Mouse (Mus musculus): ENCODE data around the gene Upp1. TPM values are rescaled to one million over a fixed set of nuclear protein-coding genes. Genes with fewer than 3 reads are reported as not detected.

Upp1 gene
- polyA plus RNA-seq, 2 experiments, result 1.1 to 1.8 TPM

DNA sequence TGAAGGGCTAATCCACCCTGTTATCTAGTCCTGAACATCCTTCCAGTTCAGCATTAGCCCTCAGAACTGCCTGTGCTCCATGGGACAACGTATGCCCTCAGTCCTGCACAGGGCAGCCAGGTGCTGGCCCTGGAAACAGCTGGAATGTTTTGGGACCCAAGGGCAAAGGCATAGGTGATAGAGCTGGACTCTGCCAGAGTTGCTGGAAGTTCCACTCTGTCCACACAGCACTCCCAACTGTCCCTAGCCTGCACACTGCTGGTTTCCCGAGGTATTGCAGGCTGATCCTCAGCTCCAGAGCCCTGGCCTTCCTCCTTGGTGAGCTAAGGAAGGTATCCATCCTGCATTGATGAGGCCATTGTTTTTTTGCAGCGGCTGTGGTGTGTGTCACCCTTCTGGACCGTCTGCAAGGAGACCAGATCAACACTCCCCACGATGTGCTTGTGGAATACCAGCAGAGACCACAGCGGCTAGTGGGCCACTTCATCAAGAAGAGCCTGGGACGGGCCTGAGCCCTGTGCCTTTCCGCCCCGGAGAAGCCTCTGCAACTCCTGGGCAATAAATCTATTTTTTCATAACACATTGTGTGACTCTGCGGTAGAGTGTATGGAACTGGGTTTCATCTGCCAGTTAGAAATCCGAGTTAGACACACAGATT, 17.8 kb downstream of the Upp1 start:
- no peak overlapping the region for H3K27ac ChIP-seq
- 55% methylated on average over 11 of the region's 11 CpGs for WGBS (ENCODE audit: insufficient replicate concordance)
- no peaks in the 10 kb centered on the region for H3K9me3 ChIP-seq (ENCODE audit: control insufficient read depth, low read length)
- peak; percentile 60 for TF ChIP-seq CTCF (IDR thresholded peaks at IDR 0.05; ENCODE audit: low read depth)
- TF ChIP-seq EP300 (IDR thresholded peaks at IDR 0.05; ENCODE audit: low read depth), result no peak
- H3K4me1 ChIP-seq (replicated peaks; ENCODE audit: control insufficient read depth in 2 of 2, insufficient read depth in 2 of 2, low read length in 1 of 2), result no peaks in the 10 kb centered on the region
- no peak overlapping the region for H3K4me2 ChIP-seq (ENCODE audit: low read depth)
- DNase-seq (ENCODE audit: low read depth in 3 of 3, low spot score in 3 of 3) (no peak), ATAC-seq (ENCODE audit: insufficient read depth) (no peak)
- H3K27me3 ChIP-seq (ENCODE audit: control insufficient read depth, insufficient read depth, low read length), result no peaks in the 10 kb centered on the region
- no peak overlapping the region for H3K9ac ChIP-seq (replicated peaks)
- no peaks in the 10 kb centered on the region for H3K36me3 ChIP-seq (replicated peaks; ENCODE audit: control insufficient read depth, insufficient read depth, low read depth)
- H3K4me3 ChIP-seq (ENCODE audit: insufficient read depth in 1 of 2, low read depth in 2 of 2, low read length in 2 of 2), result no peak overlapping the region

DNA sequence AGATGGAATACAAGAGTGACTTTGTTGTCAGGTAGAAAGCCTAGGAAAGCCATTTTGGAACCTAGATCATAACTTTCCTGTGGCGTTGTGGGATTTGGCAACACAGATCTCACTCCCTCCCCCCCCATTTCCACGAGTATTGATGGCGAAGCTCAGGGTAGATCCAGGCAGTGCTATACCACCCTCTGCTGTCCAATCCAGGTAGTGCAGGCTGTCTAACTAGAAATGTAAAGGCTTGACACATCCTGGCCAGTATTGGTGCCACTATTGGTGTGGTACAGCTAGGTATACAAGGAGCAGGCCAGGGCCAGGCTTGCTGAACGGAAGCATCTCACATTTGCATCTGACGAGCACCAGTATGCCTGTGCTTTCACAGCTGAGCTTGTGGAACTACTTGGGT, 18.6 kb downstream of the Upp1 start:
- Histone ChIP-seq H3K4me2 (ENCODE audit: low read depth) (no peak overlapping the region), H3K4me1 (replicated peaks; ENCODE audit: control insufficient read depth in 2 of 2, insufficient read depth in 2 of 2, low read length in 1 of 2) (no peaks in the 10 kb centered on the region), H3K27ac (no peak overlapping the region), H3K9ac (replicated peaks) (no peak overlapping the region), H3K27me3 (ENCODE audit: control insufficient read depth, insufficient read depth, low read length) (no peaks in the 10 kb centered on the region), H3K36me3 (replicated peaks; ENCODE audit: control insufficient read depth, insufficient read depth, low read depth) (no peaks in the 10 kb centered on the region), H3K9me3 (ENCODE audit: control insufficient read depth, low read length) (no peaks in the 10 kb centered on the region), H3K4me3 (ENCODE audit: insufficient read depth in 1 of 2, low read depth in 2 of 2, low read length in 2 of 2) (no peak overlapping the region)
- ATAC-seq (ENCODE audit: insufficient read depth), result no peak
- WGBS (ENCODE audit: insufficient replicate concordance), result 12% methylated on average over 5 of the region's 5 CpGs
- peak; percentile 22 to 23 (median 23) for DNase-seq (ENCODE audit: low read depth in 3 of 3, low spot score in 3 of 3)
- TF ChIP-seq EP300 (IDR thresholded peaks at IDR 0.05; ENCODE audit: low read depth) (no peak), CTCF (IDR thresholded peaks at IDR 0.05; ENCODE audit: low read depth) (peak; percentile 95)

DNA sequence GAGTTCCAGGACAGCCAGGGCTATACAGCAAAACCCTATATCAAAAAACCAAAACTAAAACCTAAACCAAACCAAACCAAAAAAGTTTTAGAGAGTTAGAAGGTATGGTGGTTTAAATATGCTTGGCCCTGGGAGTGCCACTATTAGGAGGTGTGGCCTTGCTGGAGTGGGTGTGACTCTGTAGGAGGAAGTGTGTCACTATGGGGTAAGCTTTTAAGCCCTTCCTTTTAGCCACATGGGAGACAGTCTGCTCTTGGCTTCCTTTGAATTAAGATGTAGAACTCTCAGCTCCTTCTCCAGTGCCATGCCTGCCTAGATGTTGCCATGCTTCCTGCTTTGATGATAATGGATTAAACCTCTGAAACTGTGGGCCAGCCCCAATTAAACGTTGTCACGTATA, 27.2 kb downstream of the Upp1 start:
- Histone ChIP-seq H3K27me3 (ENCODE audit: control insufficient read depth, insufficient read depth, low read length) (no peaks in the 10 kb centered on the region), H3K36me3 (replicated peaks; ENCODE audit: control insufficient read depth, insufficient read depth, low read depth) (no peaks in the 10 kb centered on the region), H3K27ac (no peak overlapping the region), H3K4me3 (ENCODE audit: insufficient read depth in 1 of 2, low read depth in 2 of 2, low read length in 2 of 2) (no peak overlapping the region), H3K9me3 (ENCODE audit: control insufficient read depth, low read length) (no peaks in the 10 kb centered on the region), H3K4me1 (replicated peaks; ENCODE audit: control insufficient read depth in 2 of 2, insufficient read depth in 2 of 2, low read length in 1 of 2) (no peaks in the 10 kb centered on the region), H3K4me2 (ENCODE audit: low read depth) (no peak overlapping the region), H3K9ac (replicated peaks) (no peak overlapping the region)
- 71% methylated on average over 2 of the region's 2 CpGs for WGBS (ENCODE audit: insufficient replicate concordance)
- TF ChIP-seq CTCF (IDR thresholded peaks at IDR 0.05; ENCODE audit: low read depth) (no peak), EP300 (IDR thresholded peaks at IDR 0.05; ENCODE audit: low read depth) (no peak)
- no peak for DNase-seq (ENCODE audit: low read depth in 3 of 3, low spot score in 3 of 3)
- no peak for ATAC-seq (ENCODE audit: insufficient read depth)

DNA sequence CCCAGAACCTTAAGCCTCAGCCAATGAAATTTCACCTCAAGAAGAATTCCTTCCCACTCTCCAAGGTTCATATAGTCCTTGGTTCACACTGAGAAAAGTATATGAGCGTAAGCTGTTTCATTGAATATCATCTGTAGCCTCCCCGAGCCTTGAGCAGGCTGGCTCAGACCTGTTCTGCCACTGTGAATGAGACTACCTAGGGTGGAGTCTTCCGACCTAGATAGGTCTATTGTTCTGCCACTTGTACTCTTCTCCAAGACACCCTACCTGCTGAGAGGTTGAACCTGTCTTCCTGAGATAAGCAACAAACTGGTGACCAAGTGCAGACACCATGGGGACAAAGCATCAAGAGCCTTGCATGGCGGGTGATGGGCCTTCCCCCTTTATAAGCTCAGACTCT, 28.2 kb downstream of the Upp1 start:
- 66% methylated on average over 4 of the region's 4 CpGs for WGBS (ENCODE audit: insufficient replicate concordance)
- ATAC-seq (ENCODE audit: insufficient read depth) (no peak), DNase-seq (ENCODE audit: low read depth in 3 of 3, low spot score in 3 of 3) (no peak)
- no peak overlapping the region for H3K4me2 ChIP-seq (ENCODE audit: low read depth)
- no peak for TF ChIP-seq EP300 (IDR thresholded peaks at IDR 0.05; ENCODE audit: low read depth)
- TF ChIP-seq CTCF (IDR thresholded peaks at IDR 0.05; ENCODE audit: low read depth), result no peak
- no peak overlapping the region for H3K9ac ChIP-seq (replicated peaks)
- H3K27me3 ChIP-seq (ENCODE audit: control insufficient read depth, insufficient read depth, low read length), result no peaks in the 10 kb centered on the region
- no peaks in the 10 kb centered on the region for H3K36me3 ChIP-seq (replicated peaks; ENCODE audit: control insufficient read depth, insufficient read depth, low read depth)
- H3K4me1 ChIP-seq (replicated peaks; ENCODE audit: control insufficient read depth in 2 of 2, insufficient read depth in 2 of 2, low read length in 1 of 2), result no peaks in the 10 kb centered on the region
- H3K27ac ChIP-seq, result no peak overlapping the region
- H3K4me3 ChIP-seq (ENCODE audit: insufficient read depth in 1 of 2, low read depth in 2 of 2, low read length in 2 of 2), result no peak overlapping the region
- no peaks in the 10 kb centered on the region for H3K9me3 ChIP-seq (ENCODE audit: control insufficient read depth, low read length)

DNA sequence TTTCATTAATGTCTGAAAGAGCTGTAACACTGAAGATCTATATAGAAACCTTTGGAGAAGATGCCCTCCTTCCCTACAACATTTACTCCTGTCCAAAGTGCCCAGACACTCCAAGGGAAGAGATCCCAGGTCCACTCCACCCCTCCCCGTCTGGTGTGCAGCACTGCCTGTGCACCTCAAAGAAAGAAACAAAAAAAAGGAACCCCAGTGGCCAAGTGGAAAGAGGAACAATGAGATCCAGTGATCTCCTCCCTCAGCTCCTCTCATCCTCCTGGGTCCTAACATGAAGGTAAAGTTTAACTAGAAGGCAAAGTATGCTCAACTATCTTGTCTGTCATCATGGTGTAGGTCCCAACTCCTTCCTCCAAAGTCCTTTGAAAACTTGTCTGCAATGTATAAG, 28.8 kb downstream of the Upp1 start:
- WGBS (ENCODE audit: insufficient replicate concordance), result 40% methylated on average over 1 of the region's 1 CpGs
- Histone ChIP-seq H3K9me3 (ENCODE audit: control insufficient read depth, low read length) (no peaks in the 10 kb centered on the region), H3K9ac (replicated peaks) (no peak overlapping the region), H3K4me1 (replicated peaks; ENCODE audit: control insufficient read depth in 2 of 2, insufficient read depth in 2 of 2, low read length in 1 of 2) (no peaks in the 10 kb centered on the region), H3K4me3 (ENCODE audit: insufficient read depth in 1 of 2, low read depth in 2 of 2, low read length in 2 of 2) (no peak overlapping the region), H3K36me3 (replicated peaks; ENCODE audit: control insufficient read depth, insufficient read depth, low read depth) (no peaks in the 10 kb centered on the region), H3K27me3 (ENCODE audit: control insufficient read depth, insufficient read depth, low read length) (no peaks in the 10 kb centered on the region), H3K4me2 (ENCODE audit: low read depth) (no peak overlapping the region), H3K27ac (no peak overlapping the region)
- no peak for DNase-seq (ENCODE audit: low read depth in 3 of 3, low spot score in 3 of 3)
- TF ChIP-seq EP300 (IDR thresholded peaks at IDR 0.05; ENCODE audit: low read depth) (no peak), CTCF (IDR thresholded peaks at IDR 0.05; ENCODE audit: low read depth) (no peak)
- ATAC-seq (ENCODE audit: insufficient read depth), result no peak

Data from liver, embryonic 14.5 days (tissue).